Mouse (Mus musculus): ENCODE results near the gene Ndst2. TPM values are rescaled to one million over a fixed set of nuclear protein-coding genes. Genes with fewer than 3 reads are reported as not detected.

Gene Ndst2
- polyA plus RNA-seq, 1 experiment, result 28.7 TPM

DNA sequence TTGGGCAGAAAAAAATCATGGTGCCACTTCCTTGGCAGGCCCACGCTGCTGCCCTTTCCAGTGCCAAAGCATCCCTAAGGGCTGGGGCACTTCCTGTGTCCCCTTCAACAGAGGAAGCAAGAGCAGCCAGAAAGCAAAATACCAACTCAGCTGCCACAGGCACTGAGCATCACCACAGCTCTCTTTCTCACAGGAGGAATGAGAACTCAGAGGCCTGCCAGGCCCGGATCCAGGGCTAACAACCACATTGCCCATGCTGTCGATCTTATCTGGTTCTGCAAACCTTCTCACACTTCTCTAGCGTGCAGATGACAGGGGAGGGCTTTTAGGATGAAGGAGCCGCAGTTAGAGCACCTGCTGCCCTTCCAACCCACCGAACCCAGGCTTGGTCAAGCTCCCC, 38.4 kb upstream of the Ndst2 start:
- Histone ChIP-seq H3K4me1 (ENCODE audit: control insufficient read depth, insufficient read depth, low read length) (peaks cover 21% of the 10 kb centered on the region), H3K27ac (ENCODE audit: insufficient read depth, low read depth, low read length) (no peak overlapping the region), H3K4me3 (ENCODE audit: insufficient read depth, low read depth, low read length) (no peak overlapping the region), H3K27me3 (replicated peaks; ENCODE audit: control insufficient read depth, insufficient read depth, low read length) (no peaks in the 10 kb centered on the region), H3K36me3 (ENCODE audit: control insufficient read depth, insufficient read depth, low read length) (no peaks in the 10 kb centered on the region)
- no peak for DNase-seq
- WGBS, result 76% methylated on average over 6 of the region's 6 CpGs
- no peak for TF ChIP-seq POLR2A (IDR thresholded peaks at IDR 0.05; ENCODE audit: low read depth, low read length)
- TF ChIP-seq CTCF (conservative IDR thresholded peaks at IDR 0.05; ENCODE audit: insufficient read depth, insufficient read length, low read depth, low read length), result no peak

DNA sequence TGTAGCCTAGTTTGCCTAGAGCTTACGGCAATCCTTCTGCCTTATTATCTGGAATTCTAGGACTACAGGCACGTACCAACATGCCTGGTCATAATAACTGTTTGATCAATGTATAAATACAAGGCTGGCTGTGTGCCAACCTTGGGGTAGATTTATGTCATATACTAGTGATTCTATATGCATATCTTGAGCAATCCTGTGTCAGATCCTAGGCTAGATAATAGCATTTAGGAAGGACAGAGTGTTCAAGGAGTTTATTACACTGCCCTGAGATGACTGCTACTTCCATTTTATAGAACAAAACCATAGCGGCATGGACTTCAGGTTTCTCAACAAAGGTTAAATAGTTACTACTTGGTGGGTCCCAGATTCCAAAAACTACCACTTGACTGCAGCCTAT, 37.6 kb upstream of the Ndst2 start:
- H3K4me3 ChIP-seq (ENCODE audit: insufficient read depth, low read depth, low read length), result no peak overlapping the region
- TF ChIP-seq CTCF (conservative IDR thresholded peaks at IDR 0.05; ENCODE audit: insufficient read depth, insufficient read length, low read depth, low read length) (no peak), POLR2A (IDR thresholded peaks at IDR 0.05; ENCODE audit: low read depth, low read length) (no peak)
- WGBS, result 88% methylated on average over 3 of the region's 3 CpGs
- H3K4me1 ChIP-seq (ENCODE audit: control insufficient read depth, insufficient read depth, low read length), result peaks cover 21% of the 10 kb centered on the region
- no peaks in the 10 kb centered on the region for H3K36me3 ChIP-seq (ENCODE audit: control insufficient read depth, insufficient read depth, low read length)
- DNase-seq, result no peak
- H3K27ac ChIP-seq (ENCODE audit: insufficient read depth, low read depth, low read length), result no peak overlapping the region
- no peaks in the 10 kb centered on the region for H3K27me3 ChIP-seq (replicated peaks; ENCODE audit: control insufficient read depth, insufficient read depth, low read length)

DNA sequence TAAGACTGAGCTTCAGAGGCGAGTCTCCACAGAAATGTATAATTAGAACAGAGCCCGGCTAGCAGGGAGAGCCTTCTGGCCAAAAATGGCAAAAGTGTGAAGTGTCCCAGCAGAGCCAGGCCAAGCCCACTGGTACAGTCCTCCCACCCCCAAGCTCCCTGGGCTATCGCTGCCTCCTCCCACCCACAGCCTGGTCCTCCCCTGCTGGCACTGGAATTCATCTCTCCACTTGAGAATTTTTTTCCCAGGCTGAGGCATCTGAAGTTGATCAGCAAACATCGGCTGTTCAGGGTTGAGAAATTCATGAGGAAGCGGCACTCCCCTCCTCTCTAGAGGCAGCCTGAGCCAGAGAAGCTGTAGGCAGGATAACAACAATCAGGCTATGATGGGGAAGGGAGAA, 34.2 kb upstream of the Ndst2 start:
- no peak for DNase-seq
- TF ChIP-seq CTCF (conservative IDR thresholded peaks at IDR 0.05; ENCODE audit: insufficient read depth, insufficient read length, low read depth, low read length), result no peak
- no peak for TF ChIP-seq POLR2A (IDR thresholded peaks at IDR 0.05; ENCODE audit: low read depth, low read length)
- H3K27me3 ChIP-seq (replicated peaks; ENCODE audit: control insufficient read depth, insufficient read depth, low read length), result no peaks in the 10 kb centered on the region
- peaks cover 9% of the 10 kb centered on the region; the same call in 1 of the 2 replicates for H3K4me1 ChIP-seq (ENCODE audit: control insufficient read depth, insufficient read depth, low read length)
- WGBS, result 60% methylated on average over 5 of the region's 5 CpGs
- no peaks in the 10 kb centered on the region; the same call in 1 of the 2 replicates for H3K36me3 ChIP-seq (ENCODE audit: control insufficient read depth, insufficient read depth, low read length)
- no peak overlapping the region for H3K4me3 ChIP-seq (ENCODE audit: insufficient read depth, low read depth, low read length)
- no peak overlapping the region for H3K27ac ChIP-seq (ENCODE audit: insufficient read depth, low read depth, low read length)

DNA sequence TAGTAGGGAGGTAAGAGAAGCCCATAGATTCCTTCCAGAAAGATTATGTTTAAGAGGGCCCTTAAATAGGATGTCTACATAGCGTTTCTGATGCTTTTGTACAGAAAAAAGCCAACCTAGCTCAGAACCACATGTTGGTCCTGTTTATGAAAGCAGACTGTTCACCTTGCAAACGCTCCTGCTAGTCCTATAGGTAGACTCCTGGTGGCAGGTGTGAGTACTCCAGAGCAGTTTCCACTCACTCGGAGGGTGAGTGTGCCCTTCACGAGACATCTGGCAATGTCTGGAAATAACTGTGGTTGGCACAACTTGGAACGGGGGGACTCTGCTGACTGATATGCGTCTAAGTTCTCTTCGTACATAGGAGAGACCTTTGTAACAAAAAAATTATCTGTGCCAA, 33.6 kb upstream of the Ndst2 start:
- Histone ChIP-seq H3K36me3 (ENCODE audit: control insufficient read depth, insufficient read depth, low read length) (no peaks in the 10 kb centered on the region; the same call in 1 of the 2 replicates), H3K27ac (ENCODE audit: insufficient read depth, low read depth, low read length) (no peak overlapping the region), H3K4me1 (ENCODE audit: control insufficient read depth, insufficient read depth, low read length) (0 out of 2 replicates have a peak, but pooled peaks cover 3% of the 10 kb centered on the region), H3K27me3 (replicated peaks; ENCODE audit: control insufficient read depth, insufficient read depth, low read length) (no peaks in the 10 kb centered on the region), H3K4me3 (ENCODE audit: insufficient read depth, low read depth, low read length) (no peak overlapping the region)
- TF ChIP-seq CTCF (conservative IDR thresholded peaks at IDR 0.05; ENCODE audit: insufficient read depth, insufficient read length, low read depth, low read length), result no peak
- TF ChIP-seq POLR2A (IDR thresholded peaks at IDR 0.05; ENCODE audit: low read depth, low read length), result no peak
- DNase-seq, result no peak
- 87% methylated on average over 7 of the region's 7 CpGs for WGBS

DNA sequence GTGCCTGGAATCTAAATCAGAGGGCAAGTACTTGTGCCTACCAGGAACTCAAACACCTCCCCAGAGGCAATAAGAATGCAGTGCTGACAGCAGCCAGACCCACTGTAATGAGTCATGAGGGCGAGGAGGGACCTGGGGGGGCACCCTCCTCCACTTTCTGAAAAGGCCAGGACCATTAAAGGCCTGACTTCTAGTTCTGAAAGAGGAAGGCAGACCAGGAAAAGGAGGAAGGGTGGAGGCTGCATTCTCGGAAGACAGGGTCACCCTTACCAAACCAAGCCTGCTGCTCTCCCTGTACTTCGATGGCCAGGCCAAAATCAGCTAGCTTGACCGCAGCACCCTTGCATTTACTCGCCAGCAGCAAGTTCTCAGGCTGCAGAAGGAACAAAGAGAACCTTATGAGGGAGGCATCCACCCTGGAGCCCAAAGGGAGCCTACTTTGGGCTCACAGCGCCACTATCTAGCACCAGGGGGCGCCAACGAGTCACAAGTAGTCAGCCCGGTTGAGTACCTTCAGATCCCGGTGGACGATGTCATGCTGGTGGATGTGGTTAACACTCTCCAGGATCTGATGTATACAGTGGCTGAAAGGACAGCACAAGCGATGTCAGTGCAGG, 31.4 kb upstream of the Ndst2 start:
- H3K27ac ChIP-seq (ENCODE audit: insufficient read depth, low read depth, low read length), result peak overlapping the region; percentile 75
- 27% methylated on average over 12 of the region's 12 CpGs for WGBS
- H3K4me3 ChIP-seq (ENCODE audit: insufficient read depth, low read depth, low read length), result no peak overlapping the region
- DNase-seq, result peak; percentile 92
- TF ChIP-seq POLR2A (IDR thresholded peaks at IDR 0.05; ENCODE audit: low read depth, low read length) (no peak), CTCF (conservative IDR thresholded peaks at IDR 0.05; ENCODE audit: insufficient read depth, insufficient read length, low read depth, low read length) (peak; percentile 98; the same call in 1 of the 2 replicates)
- H3K36me3 ChIP-seq (ENCODE audit: control insufficient read depth, insufficient read depth, low read length), result no peaks in the 10 kb centered on the region; the same call in 1 of the 2 replicates
- no peaks in the 10 kb centered on the region for H3K27me3 ChIP-seq (replicated peaks; ENCODE audit: control insufficient read depth, insufficient read depth, low read length)
- H3K4me1 ChIP-seq (ENCODE audit: control insufficient read depth, insufficient read depth, low read length), result no peaks in the 10 kb centered on the region

DNA sequence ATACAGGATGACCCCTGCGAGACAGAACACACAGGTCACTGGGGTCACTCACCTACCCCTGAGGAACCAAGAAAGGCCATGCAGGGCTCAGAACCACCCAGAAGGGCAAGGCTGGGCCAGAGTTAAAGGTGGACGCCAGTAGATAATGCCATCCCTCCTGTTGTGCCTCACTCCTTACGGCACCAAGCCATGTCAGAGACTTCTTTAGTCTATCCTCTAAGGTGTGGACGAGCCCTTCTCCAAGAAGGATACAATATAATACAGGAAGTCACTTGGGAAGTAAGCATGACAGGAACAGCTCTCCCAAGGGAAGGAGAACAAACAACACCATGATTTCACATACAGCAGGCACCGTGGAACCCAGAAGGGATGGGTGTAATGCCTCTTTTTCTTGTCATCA, 30.6 kb upstream of the Ndst2 start:
- no peak for DNase-seq
- Histone ChIP-seq H3K36me3 (ENCODE audit: control insufficient read depth, insufficient read depth, low read length) (no peaks in the 10 kb centered on the region; the same call in 1 of the 2 replicates), H3K27ac (ENCODE audit: insufficient read depth, low read depth, low read length) (peak overlapping the region; percentile 75), H3K4me1 (ENCODE audit: control insufficient read depth, insufficient read depth, low read length) (no peaks in the 10 kb centered on the region), H3K4me3 (ENCODE audit: insufficient read depth, low read depth, low read length) (no peak overlapping the region), H3K27me3 (replicated peaks; ENCODE audit: control insufficient read depth, insufficient read depth, low read length) (no peaks in the 10 kb centered on the region)
- TF ChIP-seq CTCF (conservative IDR thresholded peaks at IDR 0.05; ENCODE audit: insufficient read depth, insufficient read length, low read depth, low read length) (no peak), POLR2A (IDR thresholded peaks at IDR 0.05; ENCODE audit: low read depth, low read length) (no peak)
- WGBS, result 74% methylated on average over 5 of the region's 5 CpGs

DNA sequence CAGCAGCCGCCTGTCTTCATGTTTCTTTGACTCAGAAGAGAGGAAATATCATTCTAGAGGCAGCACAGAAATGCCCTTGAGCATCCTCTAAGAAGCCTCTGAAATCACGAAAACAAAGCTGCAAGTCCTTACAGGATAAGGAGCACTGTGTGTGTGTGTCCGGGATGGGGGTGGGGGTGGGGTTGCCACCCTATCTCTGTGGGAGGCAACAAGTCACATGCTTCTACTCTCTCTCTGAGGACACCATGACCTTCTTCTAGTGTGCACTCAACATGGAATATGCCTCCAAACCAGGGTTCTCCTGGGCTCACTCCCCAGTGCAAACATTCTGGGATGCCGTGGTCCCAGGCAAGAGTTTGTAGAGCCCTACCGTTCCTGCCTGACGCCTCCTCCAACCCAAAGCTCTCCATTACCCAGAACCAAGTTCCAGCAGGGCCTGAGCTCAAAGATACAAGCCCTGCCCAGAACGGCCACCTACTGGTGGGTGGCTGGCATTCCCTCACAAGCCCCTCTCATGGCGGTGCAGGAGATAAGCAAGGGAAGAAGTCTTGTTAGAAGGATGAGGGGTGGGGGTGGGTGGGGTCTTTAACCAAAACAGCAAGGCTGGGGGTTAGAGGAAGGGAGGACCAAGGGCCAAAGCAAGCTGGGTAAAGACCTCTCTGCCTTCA, 24.5 kb upstream of the Ndst2 start:
- 0 out of 2 replicates have a peak, but pooled peaks have one; percentile 6 for TF ChIP-seq CTCF (conservative IDR thresholded peaks at IDR 0.05; ENCODE audit: insufficient read depth, insufficient read length, low read depth, low read length)
- no peak for TF ChIP-seq POLR2A (IDR thresholded peaks at IDR 0.05; ENCODE audit: low read depth, low read length)
- DNase-seq, result no peak
- Histone ChIP-seq H3K4me3 (ENCODE audit: insufficient read depth, low read depth, low read length) (no peak overlapping the region), H3K4me1 (ENCODE audit: control insufficient read depth, insufficient read depth, low read length) (peaks cover 3% of the 10 kb centered on the region; the same call in 1 of the 2 replicates), H3K27me3 (replicated peaks; ENCODE audit: control insufficient read depth, insufficient read depth, low read length) (no peaks in the 10 kb centered on the region), H3K27ac (ENCODE audit: insufficient read depth, low read depth, low read length) (no peak overlapping the region), H3K36me3 (ENCODE audit: control insufficient read depth, insufficient read depth, low read length) (no peaks in the 10 kb centered on the region)
- WGBS, result 76% methylated on average over 8 of the region's 8 CpGs

All from kidney, adult 2 months (tissue).